Mouse (Mus musculus): ENCODE results near the gene Flt1.

- TF ChIP-seq CTCF (IDR thresholded peaks at IDR 0.05; ENCODE audit: low read depth, low read length): no peak
- no peak for TF ChIP-seq POLR2A (IDR thresholded peaks at IDR 0.05; ENCODE audit: insufficient read depth, low read length)
Observed at GRCm38 (mm10) chr5:147620178-147620577, 105.6 kb downstream of the Flt1 start.
